Mouse (Mus musculus) right cerebral cortex, postnatal 36 days (tissue): Measurements from ENCODE around the gene Scai.

Source experiments
- DNase-seq, 2 experiments: peaks; one replicate each; pipeline ENCODE4 v3.0.0; 2022; ENCODE audit warnings: low spot score in 2 of 2, mixed read lengths in 1 of 2

Gene Scai

DNA sequence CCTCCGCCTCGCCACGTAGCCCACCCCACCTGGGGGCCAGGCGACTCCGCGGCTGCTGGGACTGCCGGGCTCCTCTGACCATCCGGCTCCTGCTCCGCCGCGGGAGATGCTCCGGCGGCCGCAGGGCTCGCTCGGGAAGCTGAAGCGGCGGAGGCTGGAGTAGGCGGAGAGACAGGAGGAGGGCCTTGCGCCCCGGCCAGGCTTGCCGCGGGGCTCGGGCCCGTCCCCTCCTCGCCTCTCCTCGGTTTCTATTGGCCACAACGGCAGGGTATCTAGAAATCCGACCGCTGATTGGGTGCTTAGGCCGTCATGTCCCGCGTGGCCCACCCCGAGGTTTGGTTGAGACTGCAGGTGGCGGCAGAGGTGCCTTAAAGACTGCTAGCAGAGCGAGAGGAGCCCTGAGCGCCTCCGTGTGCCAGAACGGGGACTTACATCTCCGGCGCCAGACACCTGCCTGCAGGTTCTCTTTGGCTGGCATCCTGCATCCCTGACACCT lies at the start of gene Scai:
Gene Scai (minus strand): TSS at position 174 of the 496 bp plus-strand sequence.
- DNase-seq, result peak; percentile 99

GRCm38 (mm10) chr2:39226731-39227130 lies 36.2 kb upstream of the Scai start:
- no peak for DNase-seq

DNA sequence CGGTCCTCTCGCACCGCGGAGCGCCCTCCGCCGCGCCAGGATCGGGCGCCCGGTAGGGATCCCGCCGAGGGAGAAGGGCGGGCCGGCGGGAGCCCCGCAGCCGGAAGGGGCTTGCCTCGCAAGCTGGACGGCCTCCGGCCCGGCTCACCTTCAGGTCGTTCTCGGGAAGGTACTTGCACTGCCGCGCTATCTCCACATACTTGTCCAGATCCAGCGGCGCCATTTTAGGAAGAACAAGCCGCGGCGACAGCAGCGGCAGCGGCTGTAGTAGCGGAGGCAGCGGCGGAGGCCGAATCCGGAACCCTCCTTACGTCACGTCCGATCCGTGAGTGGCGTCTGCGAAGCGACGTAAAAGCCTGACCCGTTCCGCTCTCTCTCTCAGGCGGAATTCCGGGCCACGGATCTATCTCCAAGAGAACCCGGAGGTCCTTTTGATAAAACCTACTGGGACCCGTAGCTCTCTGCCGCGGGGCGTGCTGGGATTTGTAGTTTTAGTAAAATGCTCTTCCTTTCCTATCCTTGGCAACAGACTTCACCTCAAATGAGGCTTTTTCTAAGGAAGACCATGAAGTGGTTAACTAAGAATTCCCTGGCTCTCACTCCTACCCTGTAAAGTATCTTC lies 35.6 kb upstream of the Scai start, which contains the start of gene Ppp6c:
Gene Ppp6c (minus strand): TSS at position 433 of the 622 bp plus-strand sequence.
- DNase-seq, result peak; percentile 96 to 97

GRCm38 (mm10) chr2:39225331-39226018 lies 34.9 kb upstream of the Scai start:
- peak; percentile 25 to 32 for DNase-seq

DNA sequence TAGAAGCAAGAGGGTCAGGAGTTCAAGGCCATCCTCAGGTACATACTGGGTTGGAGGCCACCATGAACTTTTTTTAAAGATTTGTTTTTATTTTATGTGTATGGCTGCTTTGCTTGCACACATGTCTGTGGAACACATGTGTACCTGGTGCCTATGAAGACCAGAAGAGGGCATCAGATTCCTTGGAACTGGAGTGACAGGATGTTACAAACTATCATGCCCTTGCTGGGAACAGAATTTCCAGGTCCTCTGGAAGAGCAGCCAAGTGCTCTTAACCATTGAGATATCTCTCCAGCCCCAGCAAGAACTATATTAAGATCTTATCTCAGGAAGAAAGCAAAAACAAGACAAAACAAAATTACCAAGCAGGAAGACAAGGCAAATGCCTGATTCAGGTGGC lies 34.1 kb upstream of the Scai start:
- no peak for DNase-seq

DNA sequence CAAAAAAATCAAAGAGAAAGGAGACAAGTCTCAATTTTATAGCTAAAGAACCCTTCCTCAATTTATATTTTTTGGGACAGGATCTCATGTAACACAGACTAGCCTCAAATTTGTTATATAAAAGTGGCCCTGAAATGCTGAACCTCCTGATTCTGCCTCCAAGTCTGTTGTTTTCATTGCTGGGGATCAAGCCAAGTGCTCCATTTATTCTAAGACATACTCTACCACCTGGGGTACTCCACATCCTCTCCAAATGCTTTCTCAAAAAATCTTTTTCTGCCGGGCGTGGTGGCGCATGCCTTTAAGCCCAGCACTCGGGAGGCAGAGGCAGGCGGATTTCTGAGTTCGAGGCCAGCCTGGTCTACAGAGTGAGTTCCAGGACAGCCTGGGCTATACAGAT lies 29.5 kb upstream of the Scai start:
- no peak for DNase-seq

DNA sequence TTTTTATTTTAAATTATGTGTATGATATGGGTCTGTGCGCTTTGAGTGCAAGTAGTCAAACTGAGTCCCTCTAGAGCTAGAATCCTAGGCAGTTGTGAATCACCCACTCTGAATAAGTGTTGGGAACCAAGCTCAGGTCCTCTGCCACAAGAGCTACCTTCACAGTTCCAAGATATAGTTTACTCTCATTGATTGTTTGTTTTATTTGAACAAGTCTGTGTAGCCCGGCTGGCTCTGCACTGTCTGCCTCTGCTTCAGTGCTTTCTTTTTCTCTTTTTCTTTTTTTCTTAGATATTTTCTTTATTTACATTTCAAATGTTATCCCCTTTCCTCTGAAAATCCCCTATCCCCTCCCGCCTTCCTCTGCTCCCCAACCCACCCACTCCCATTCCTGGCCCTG lies 28.5 kb upstream of the Scai start:
- no peak for DNase-seq

GRCm38 (mm10) chr2:39217150-39217549 lies 26.6 kb upstream of the Scai start:
- no peak for DNase-seq

DNA sequence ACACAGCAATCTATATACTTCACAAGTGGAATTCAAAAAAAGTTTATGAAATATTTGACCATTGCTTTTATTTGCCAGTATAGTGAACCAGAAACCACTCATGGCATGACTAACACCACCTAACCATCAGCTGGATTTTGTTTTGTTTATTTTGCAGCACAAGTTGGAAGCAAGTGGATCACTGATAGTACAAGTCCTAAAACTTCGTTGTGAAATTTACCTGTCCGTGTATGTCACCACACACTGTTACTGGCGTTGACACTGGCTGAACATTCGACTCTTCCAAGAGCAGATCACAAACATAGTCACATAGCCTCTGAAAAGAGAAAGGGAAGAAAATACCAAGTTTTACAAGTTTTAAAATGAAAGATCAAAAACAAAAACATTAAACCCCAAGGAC lies 20.2 kb upstream of the Scai start:
- DNase-seq, result no peak

DNA sequence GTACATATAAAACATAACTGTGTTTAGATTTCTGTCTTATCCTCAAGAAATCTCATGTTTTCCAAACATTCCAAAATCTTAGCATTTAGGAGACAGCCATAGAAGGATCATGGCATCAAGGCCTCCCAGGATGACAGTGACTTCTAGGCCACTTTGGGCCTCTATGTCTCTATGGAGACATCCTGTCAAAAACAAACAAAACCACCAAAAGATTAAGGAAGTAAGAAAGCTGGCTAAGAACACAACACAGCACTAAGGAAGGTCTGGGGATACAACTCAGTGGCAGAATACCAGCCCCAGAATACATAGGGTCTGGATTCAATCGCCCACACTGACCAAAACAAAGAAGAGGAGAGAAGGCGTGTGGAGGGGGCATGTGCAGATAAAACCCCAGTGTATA lies 12.8 kb upstream of the Scai start:
- no peak for DNase-seq

- DNase-seq, result no peak
Observed at GRCm38 (mm10) chr2:39194809-39195208, 4.3 kb upstream of the Scai start.

- DNase-seq, result no peak
Observed at GRCm38 (mm10) chr2:39189961-39190560, 473 bp downstream of the Scai start.

DNA sequence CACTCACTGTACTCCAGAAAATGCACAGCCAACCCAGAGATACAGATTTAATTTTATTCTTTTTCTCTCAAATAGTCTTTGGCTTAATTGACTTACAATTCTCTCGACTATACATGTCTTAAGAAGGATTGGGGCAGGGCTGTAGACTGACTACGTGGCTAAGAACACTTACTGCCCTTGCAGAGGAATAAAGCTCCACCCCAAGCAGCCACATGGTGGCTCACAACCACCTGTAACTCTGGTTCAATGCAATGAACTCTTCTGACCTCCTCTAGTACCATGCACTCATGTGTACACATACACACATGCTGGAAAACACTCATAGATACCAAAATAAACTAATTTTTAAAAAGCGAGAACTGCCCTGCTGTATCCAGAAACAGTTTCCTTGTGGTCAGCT lies 4.6 kb downstream of the Scai start:
- no peak for DNase-seq

DNA sequence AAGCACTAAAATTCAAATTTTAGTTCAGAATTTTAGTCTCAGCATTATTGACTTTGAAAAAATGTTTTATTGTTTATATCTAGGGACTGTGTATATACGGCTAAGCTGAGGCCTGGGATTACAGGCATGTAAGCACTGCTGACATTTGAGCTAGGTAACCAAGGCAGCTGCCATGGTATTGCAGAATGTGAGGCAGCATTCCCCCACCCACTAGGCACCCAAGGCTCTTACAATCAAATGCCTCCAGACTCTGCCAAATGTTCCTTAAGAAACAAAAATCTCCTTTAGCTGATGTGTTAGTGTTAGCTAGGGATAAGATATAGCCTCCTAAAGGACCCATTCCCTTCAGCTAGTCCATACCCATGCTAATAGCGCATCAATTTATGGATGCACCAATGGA lies 6.9 kb downstream of the Scai start:
- no peak for DNase-seq

GRCm38 (mm10) chr2:39160996-39161395 lies 29.5 kb downstream of the Scai start:
- DNase-seq, result no peak

DNA sequence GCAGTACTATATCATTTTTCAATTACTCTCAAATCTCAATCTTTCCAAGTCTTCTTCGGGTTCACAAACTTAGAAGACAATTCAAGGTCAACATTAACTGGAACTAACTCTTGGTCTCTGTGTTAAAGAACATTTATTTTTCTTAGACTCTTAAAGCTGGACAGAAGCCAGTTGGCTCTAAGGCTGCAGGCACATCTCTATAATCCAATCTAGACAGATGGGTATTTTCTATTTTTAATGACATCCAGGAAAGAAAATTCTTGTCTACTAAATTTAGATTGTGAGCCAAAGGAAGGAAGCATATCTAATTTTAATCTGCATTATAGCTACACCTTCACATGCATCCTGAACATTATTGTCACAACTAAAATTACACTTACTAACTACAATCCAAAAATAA lies 32.6 kb downstream of the Scai start:
- DNase-seq, result no peak

DNA sequence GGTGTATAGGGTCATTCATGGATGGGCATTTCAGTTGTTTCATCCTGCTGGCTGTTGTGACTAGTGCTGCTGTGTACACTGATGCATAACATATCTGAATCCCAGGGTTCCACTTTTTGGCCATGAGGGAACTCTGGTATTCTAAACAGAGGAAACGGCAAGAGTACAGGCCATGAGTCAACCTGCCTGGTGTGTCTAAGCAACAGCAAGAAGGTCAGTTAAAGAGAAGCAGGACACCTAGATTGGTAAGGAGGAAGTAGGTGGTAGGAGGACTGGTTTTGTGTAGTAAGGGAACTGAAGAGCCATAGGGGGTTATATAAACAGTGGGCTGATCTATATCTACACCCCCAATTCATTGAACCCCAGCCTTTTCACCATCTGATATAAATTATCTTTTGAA lies 33.7 kb downstream of the Scai start:
- no peak for DNase-seq

- DNase-seq, result no peak
Observed at GRCm38 (mm10) chr2:39150943-39151342, 39.6 kb downstream of the Scai start.

DNA sequence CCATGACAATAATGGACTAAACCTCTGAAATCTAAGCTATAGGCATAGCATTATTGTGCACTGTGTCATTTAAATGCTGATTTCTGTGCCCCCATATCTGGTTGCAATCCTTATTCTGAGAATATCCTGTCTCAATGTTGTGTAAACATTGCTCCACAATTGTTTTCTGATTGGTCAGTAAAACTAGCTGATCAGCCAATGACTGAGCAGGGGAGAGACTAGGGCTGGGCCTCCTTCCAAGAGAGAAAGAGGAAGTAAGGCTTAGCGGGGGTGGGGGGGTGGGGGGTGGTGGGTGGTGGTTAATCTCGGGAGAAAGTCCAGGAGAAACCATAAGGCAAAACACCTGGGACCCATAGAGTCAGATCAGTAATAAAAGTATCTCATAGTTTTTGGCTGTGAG lies 42.5 kb downstream of the Scai start:
- DNase-seq, result no peak

- no peak for DNase-seq
Observed at GRCm38 (mm10) chr2:39146469-39146868, 44.1 kb downstream of the Scai start.

- peak; percentile 55 to 76 for DNase-seq
Observed at GRCm38 (mm10) chr2:39142357-39142948, 48.1 kb downstream of the Scai start.
